Mouse (Mus musculus): ENCODE data around the gene Igfbp7. TPM values are rescaled to one million over a fixed set of nuclear protein-coding genes. Genes with fewer than 3 reads are reported as not detected.

Gene Igfbp7
- total RNA-seq (2021) (100 to 1,000 TPM; 174 to 205 TPM), polyA plus RNA-seq (2012; rRNA removed) (342 and 353 TPM in 2 replicates)
- long read RNA-seq, transcript Igfbp7-201 (5 exons, 1,116 nt): major isoform, 189 of 200 reads
- long read RNA-seq, partial matches to known transcripts: 7 of 200 reads
- long read RNA-seq, other reads (novel, unspliced or antisense): 4 of 200 reads

- TF ChIP-seq EP300 (IDR thresholded peaks at IDR 0.05; ENCODE audit: insufficient read depth, low read depth, low read length) (0 out of 2 replicates have a peak, but pooled peaks have one; percentile 8), POLR2A (IDR thresholded peaks at IDR 0.05; ENCODE audit: insufficient read depth, low read depth, low read length) (peak; percentile 82), CTCF (IDR thresholded peaks at IDR 0.05) (peak; percentile 89)
- Histone ChIP-seq H3K4me1 (ENCODE audit: control insufficient read depth, insufficient read depth, low read length) (peaks cover 3% of the 10 kb centered on the region; the same call in 1 of the 2 replicates), H3K27me3 (ENCODE audit: control insufficient read depth, insufficient read depth, low read length) (no peaks in the 10 kb centered on the region), H3K27ac (peak within 1 kb of the TSS; percentile 96), H3K79me2 (replicated peaks; ENCODE audit: control insufficient read depth, insufficient read depth, low read length) (no peaks in the 10 kb centered on the region), H3K36me3 (ENCODE audit: control insufficient read depth, insufficient read depth, low read length) (peaks cover 11% of the 10 kb centered on the region), H3K4me3 (peak within 1 kb of the TSS; percentile 83), H3K9ac (ENCODE audit: low read depth, low read length) (peak within 1 kb of the TSS; percentile 93)
- intact Hi-C loops (cut with DNase I): loop anchor here (5.0 kb wide), 1 partner anchor 55 kb away; no protein-coding TSS in a partner anchor
- DNase-seq: peak; percentile 89 to 90
- 4% methylated on average over 95 of the region's 101 CpGs for WGBS
Measured at GRCm38 (mm10) chr5:77407341-77408298, at the start of gene Igfbp7. Gene Igfbp7 (minus strand): TSS chr5:77408041.

GRCm38 (mm10) chr5:77452103-77452502, 44.3 kb upstream of the Igfbp7 start:
- Histone ChIP-seq H3K9ac (ENCODE audit: low read depth, low read length) (no peak overlapping the region), H3K36me3 (ENCODE audit: control insufficient read depth, insufficient read depth, low read length) (no peaks in the 10 kb centered on the region), H3K4me1 (ENCODE audit: control insufficient read depth, insufficient read depth, low read length) (no peaks in the 10 kb centered on the region), H3K4me3 (no peak overlapping the region), H3K27ac (no peak overlapping the region), H3K27me3 (ENCODE audit: control insufficient read depth, insufficient read depth, low read length) (no peaks in the 10 kb centered on the region), H3K79me2 (replicated peaks; ENCODE audit: control insufficient read depth, insufficient read depth, low read length) (no peaks in the 10 kb centered on the region)
- TF ChIP-seq POLR2A (IDR thresholded peaks at IDR 0.05; ENCODE audit: insufficient read depth, low read depth, low read length) (no peak), EP300 (IDR thresholded peaks at IDR 0.05; ENCODE audit: insufficient read depth, low read depth, low read length) (no peak), CTCF (IDR thresholded peaks at IDR 0.05) (no peak)
- WGBS: 52% methylated on average over 6 of the region's 6 CpGs
- no peak for DNase-seq
- intact Hi-C loops (cut with DNase I): no loop called here

- Histone ChIP-seq H3K27ac (no peak overlapping the region), H3K36me3 (ENCODE audit: control insufficient read depth, insufficient read depth, low read length) (no peaks in the 10 kb centered on the region), H3K4me1 (ENCODE audit: control insufficient read depth, insufficient read depth, low read length) (no peaks in the 10 kb centered on the region), H3K4me3 (no peak overlapping the region), H3K79me2 (replicated peaks; ENCODE audit: control insufficient read depth, insufficient read depth, low read length) (no peaks in the 10 kb centered on the region), H3K27me3 (ENCODE audit: control insufficient read depth, insufficient read depth, low read length) (no peaks in the 10 kb centered on the region), H3K9ac (ENCODE audit: low read depth, low read length) (no peak overlapping the region)
- DNase-seq: no peak
- WGBS: 83% methylated on average over 7 of the region's 7 CpGs
- intact Hi-C loops (cut with DNase I): no loop called here
- TF ChIP-seq CTCF (IDR thresholded peaks at IDR 0.05): no peak
- TF ChIP-seq POLR2A (IDR thresholded peaks at IDR 0.05; ENCODE audit: insufficient read depth, low read depth, low read length): no peak
- no peak for TF ChIP-seq EP300 (IDR thresholded peaks at IDR 0.05; ENCODE audit: insufficient read depth, low read depth, low read length)
Measured at GRCm38 (mm10) chr5:77449531-77449930, 41.7 kb upstream of the Igfbp7 start.

GRCm38 (mm10) chr5:77445431-77445830, 37.6 kb upstream of the Igfbp7 start:
- intact Hi-C loops (cut with DNase I): no loop called here
- DNase-seq: no peak
- H3K27ac ChIP-seq: no peak overlapping the region
- WGBS: 94% methylated on average over 4 of the region's 4 CpGs
- no peaks in the 10 kb centered on the region for H3K4me1 ChIP-seq (ENCODE audit: control insufficient read depth, insufficient read depth, low read length)
- H3K9ac ChIP-seq (ENCODE audit: low read depth, low read length): no peak overlapping the region
- no peaks in the 10 kb centered on the region for H3K27me3 ChIP-seq (ENCODE audit: control insufficient read depth, insufficient read depth, low read length)
- H3K79me2 ChIP-seq (replicated peaks; ENCODE audit: control insufficient read depth, insufficient read depth, low read length): no peaks in the 10 kb centered on the region
- no peaks in the 10 kb centered on the region for H3K36me3 ChIP-seq (ENCODE audit: control insufficient read depth, insufficient read depth, low read length)
- no peak overlapping the region for H3K4me3 ChIP-seq
- TF ChIP-seq POLR2A (IDR thresholded peaks at IDR 0.05; ENCODE audit: insufficient read depth, low read depth, low read length): no peak
- no peak for TF ChIP-seq CTCF (IDR thresholded peaks at IDR 0.05)
- no peak for TF ChIP-seq EP300 (IDR thresholded peaks at IDR 0.05; ENCODE audit: insufficient read depth, low read depth, low read length)

GRCm38 (mm10) chr5:77443889-77444573, 36.2 kb upstream of the Igfbp7 start:
- no peaks in the 10 kb centered on the region for H3K36me3 ChIP-seq (ENCODE audit: control insufficient read depth, insufficient read depth, low read length)
- H3K27me3 ChIP-seq (ENCODE audit: control insufficient read depth, insufficient read depth, low read length): no peaks in the 10 kb centered on the region
- no peak overlapping the region for H3K4me3 ChIP-seq
- TF ChIP-seq POLR2A (IDR thresholded peaks at IDR 0.05; ENCODE audit: insufficient read depth, low read depth, low read length) (no peak), EP300 (IDR thresholded peaks at IDR 0.05; ENCODE audit: insufficient read depth, low read depth, low read length) (no peak), CTCF (IDR thresholded peaks at IDR 0.05) (no peak)
- 83% methylated on average over 8 of the region's 8 CpGs for WGBS
- no peak overlapping the region for H3K9ac ChIP-seq (ENCODE audit: low read depth, low read length)
- H3K4me1 ChIP-seq (ENCODE audit: control insufficient read depth, insufficient read depth, low read length): no peaks in the 10 kb centered on the region
- intact Hi-C loops (cut with DNase I): no loop called here
- no peak for DNase-seq
- no peaks in the 10 kb centered on the region for H3K79me2 ChIP-seq (replicated peaks; ENCODE audit: control insufficient read depth, insufficient read depth, low read length)
- no peak overlapping the region for H3K27ac ChIP-seq

Measured in heart, adult 2 months (tissue).